Mouse (Mus musculus): ENCODE measurements around the gene Kcnk4. TPM values are rescaled to one million over a fixed set of nuclear protein-coding genes. Genes with fewer than 3 reads are reported as not detected.

Gene Kcnk4
- total and polyA plus RNA-seq, 3 experiments, result 0.15 to 1.8 TPM; not detected in 1

DNA sequence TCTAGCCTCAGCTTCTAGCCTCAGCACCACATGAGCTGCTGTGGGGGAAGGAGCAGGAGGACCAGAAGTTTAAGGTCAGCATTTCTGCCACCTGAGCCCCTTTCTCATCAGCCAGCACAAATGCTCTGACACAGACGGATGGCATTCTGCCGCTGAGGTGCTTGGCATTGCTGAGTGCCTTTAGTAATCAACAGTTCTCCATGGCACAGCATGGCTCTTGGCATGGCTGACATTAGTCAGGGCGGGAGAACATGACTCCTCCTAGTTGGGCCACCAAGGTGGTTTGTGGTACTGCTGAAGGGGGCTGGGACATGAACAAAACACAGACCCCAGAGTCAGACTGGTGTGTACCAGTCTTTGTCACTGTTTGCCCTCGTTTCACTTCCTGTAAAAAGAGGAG lies 13.9 kb upstream of the Kcnk4 start:
- no peak for DNase-seq (ENCODE audit: low read depth, low spot score)
- Histone ChIP-seq H3K27ac (ENCODE audit: control insufficient read depth, low read depth, low read length) (no peak overlapping the region), H3K9me3 (replicated peaks; ENCODE audit: insufficient read depth, low read length) (no peaks in the 10 kb centered on the region), H3K4me3 (ENCODE audit: control insufficient read depth in 1 of 2, insufficient read depth in 1 of 2, low read depth in 2 of 2, low read length in 2 of 2) (no peak overlapping the region), H3K79me2 (ENCODE audit: control insufficient read depth, insufficient read depth, low read length, poor library complexity) (peaks cover 1% of the 10 kb centered on the region; the same call in 1 of the 2 replicates), H3K27me3 (ENCODE audit: control insufficient read depth in 1 of 2, insufficient read depth in 2 of 2, low read length in 2 of 2) (no peaks in the 10 kb centered on the region), H3K9ac (ENCODE audit: control insufficient read depth, low read depth, low read length, poor library complexity, severe bottlenecking) (no peak overlapping the region), H3K4me1 (ENCODE audit: control insufficient read depth in 1 of 2, insufficient read depth in 2 of 2, low read length in 2 of 2) (0 out of 4 replicates have a peak, but pooled peaks cover 0 to 6% of the 10 kb centered on the region in 2 experiments), H3K36me3 (ENCODE audit: control insufficient read depth in 1 of 2, insufficient read depth in 2 of 2, low read length in 2 of 2) (peaks cover 0 to 6% of the 10 kb centered on the region in 2 experiments; a peak in 1 of 4 replicates)
- no peak for TF ChIP-seq MAZ (IDR thresholded peaks at IDR 0.05; ENCODE audit: low read depth, low read length)

DNA sequence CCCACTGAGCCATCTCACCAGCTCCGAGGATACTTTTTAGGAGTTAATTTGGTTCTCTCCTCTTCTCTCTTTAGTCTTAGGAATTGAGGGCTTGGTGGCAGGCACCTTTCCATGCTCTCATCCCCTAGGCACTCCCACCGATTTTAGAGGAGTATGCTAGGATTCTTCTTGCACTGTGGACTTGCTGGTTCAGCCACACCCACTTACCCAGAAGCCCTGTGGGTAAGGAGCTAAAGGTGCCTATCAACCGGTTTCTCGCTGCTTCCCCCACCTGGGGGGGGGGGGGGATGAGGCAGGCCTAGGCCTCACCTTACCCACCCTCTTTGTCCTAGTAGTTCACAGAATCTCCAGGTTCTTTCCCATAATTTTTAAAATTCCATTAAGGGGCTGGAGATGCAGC lies 13.4 kb upstream of the Kcnk4 start:
- H3K36me3 ChIP-seq (ENCODE audit: control insufficient read depth in 1 of 2, insufficient read depth in 2 of 2, low read length in 2 of 2), result peaks cover 0 to 4% of the 10 kb centered on the region in 2 experiments; a peak in 1 of 4 replicates
- no peak overlapping the region for H3K9ac ChIP-seq (ENCODE audit: control insufficient read depth, low read depth, low read length, poor library complexity, severe bottlenecking)
- no peak for TF ChIP-seq ZC3H11A (IDR thresholded peaks at IDR 0.05; ENCODE audit: low read depth, low read length)
- TF ChIP-seq ZMIZ1 (IDR thresholded peaks at IDR 0.05; ENCODE audit: low read depth, low read length), result no peak
- no peak for TF ChIP-seq MAZ (IDR thresholded peaks at IDR 0.05; ENCODE audit: low read depth, low read length)
- no peak for TF ChIP-seq E2F4 (IDR thresholded peaks at IDR 0.05; ENCODE audit: borderline replicate concordance, low read depth, low read length)
- no peaks in the 10 kb centered on the region for H3K27me3 ChIP-seq (ENCODE audit: control insufficient read depth in 1 of 2, insufficient read depth in 2 of 2, low read length in 2 of 2)
- no peak for DNase-seq (ENCODE audit: low read depth, low spot score)
- H3K4me1 ChIP-seq (ENCODE audit: control insufficient read depth in 1 of 2, insufficient read depth in 2 of 2, low read length in 2 of 2), result peaks cover 0 to 9% of the 10 kb centered on the region in 2 experiments; a peak in 2 of 4 replicates
- no peak overlapping the region for H3K4me3 ChIP-seq (ENCODE audit: control insufficient read depth in 1 of 2, insufficient read depth in 1 of 2, low read depth in 2 of 2, low read length in 2 of 2)
- H3K79me2 ChIP-seq (ENCODE audit: control insufficient read depth, insufficient read depth, low read length, poor library complexity), result peaks cover 3% of the 10 kb centered on the region; the same call in 1 of the 2 replicates
- no peaks in the 10 kb centered on the region for H3K9me3 ChIP-seq (replicated peaks; ENCODE audit: insufficient read depth, low read length)
- no peak overlapping the region for H3K27ac ChIP-seq (ENCODE audit: control insufficient read depth, low read depth, low read length)

DNA sequence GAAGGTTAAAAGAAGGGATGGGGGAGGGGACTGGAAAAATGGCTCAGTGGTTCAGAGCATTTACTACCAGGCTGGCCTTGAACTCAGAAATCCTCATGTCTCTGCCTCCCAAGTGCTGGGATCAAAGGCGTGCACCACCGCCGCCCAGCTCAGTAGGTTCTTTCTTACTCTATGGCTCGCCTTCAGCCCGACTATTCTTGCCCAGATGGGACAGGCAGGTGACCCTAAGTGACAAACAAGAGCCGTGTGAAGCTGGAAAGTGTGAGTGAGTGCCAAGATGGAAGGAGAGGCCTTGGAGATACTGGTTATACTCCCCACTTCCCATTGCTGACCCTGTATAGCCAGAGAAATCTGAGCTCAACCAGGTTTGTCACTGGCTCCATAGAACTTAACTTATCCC lies 9.4 kb upstream of the Kcnk4 start:
- DNase-seq (ENCODE audit: low read depth, low spot score), result no peak
- H3K36me3 ChIP-seq (ENCODE audit: control insufficient read depth in 1 of 2, insufficient read depth in 2 of 2, low read length in 2 of 2), result peaks cover 0 to 2% of the 10 kb centered on the region in 2 experiments; a peak in 1 of 4 replicates
- H3K27me3 ChIP-seq (ENCODE audit: control insufficient read depth in 1 of 2, insufficient read depth in 2 of 2, low read length in 2 of 2), result no peaks in the 10 kb centered on the region
- no peak overlapping the region for H3K27ac ChIP-seq (ENCODE audit: control insufficient read depth, low read depth, low read length)
- H3K79me2 ChIP-seq (ENCODE audit: control insufficient read depth, insufficient read depth, low read length, poor library complexity), result peaks cover 8% of the 10 kb centered on the region; the same call in 1 of the 2 replicates
- peaks cover 0 to 10% of the 10 kb centered on the region in 2 experiments; a peak in 2 of 4 replicates for H3K4me1 ChIP-seq (ENCODE audit: control insufficient read depth in 1 of 2, insufficient read depth in 2 of 2, low read length in 2 of 2)
- H3K9me3 ChIP-seq (replicated peaks; ENCODE audit: insufficient read depth, low read length), result no peaks in the 10 kb centered on the region
- no peak overlapping the region for H3K9ac ChIP-seq (ENCODE audit: control insufficient read depth, low read depth, low read length, poor library complexity, severe bottlenecking)
- no peak for TF ChIP-seq POLR2AphosphoS5 (IDR thresholded peaks at IDR 0.05; ENCODE audit: borderline replicate concordance, low read depth, low read length)
- no peak for TF ChIP-seq CHD1 (IDR thresholded peaks at IDR 0.05; ENCODE audit: low read depth, low read length)
- no peak for TF ChIP-seq RAD21 (IDR thresholded peaks at IDR 0.05; ENCODE audit: low read depth, low read length)
- TF ChIP-seq USF2 (IDR thresholded peaks at IDR 0.05; ENCODE audit: borderline replicate concordance in 1 of 2, insufficient read depth in 1 of 2, low read depth in 1 of 2, low read length in 2 of 2), result no peak
- TF ChIP-seq TBP (IDR thresholded peaks at IDR 0.05; ENCODE audit: low read depth, low read length), result no peak
- no peak for TF ChIP-seq MYC (IDR thresholded peaks at IDR 0.05; ENCODE audit: low read depth, low read length)
- H3K4me3 ChIP-seq (ENCODE audit: control insufficient read depth in 1 of 2, insufficient read depth in 1 of 2, low read depth in 2 of 2, low read length in 2 of 2), result no peak overlapping the region

Data from MEL (cell line).